In the genomic region with DNA sequence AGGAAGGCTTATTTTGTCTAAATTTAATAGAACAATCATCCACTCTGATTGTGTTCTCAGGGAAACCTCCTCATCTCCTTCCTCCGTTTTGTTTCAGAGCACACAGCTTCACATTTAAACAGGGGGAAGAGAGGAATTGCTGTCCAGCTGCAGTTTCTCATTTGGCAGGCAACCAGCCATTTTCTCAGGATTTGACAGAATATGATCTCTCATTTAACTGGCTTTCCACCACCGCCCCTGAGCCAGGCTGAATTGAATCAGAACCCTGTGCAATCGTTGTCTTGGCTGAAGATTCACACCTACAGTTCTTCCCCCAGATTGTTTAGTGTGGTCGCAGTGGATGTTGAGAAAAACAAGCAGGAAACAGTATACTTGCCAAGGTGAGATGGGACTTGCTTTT, we compare ENCODE assay signal across 11 mouse cellular contexts.
DNase-seq lines count a peak whose midpoint lies in the region; ATAC-seq lines count a peak whose summit lies in the region.
"Had no signal": no experiment of that assay in that cellular context is flagged by ENCODE, and none has a peak within 500 bp of the region (broad histone marks: within the 10 kb centered on the region; RNA-seq: fewer than 3 reads in every experiment).

No protein-coding gene starts in this region.

- peak overlapping the region; percentile 38 for H3K27ac ChIP-seq in heart, embryonic 15.5 days
- H3K27ac ChIP-seq in heart, embryonic 10.5 days, result no peak overlapping the region
- 0 out of 2 replicates have a peak overlapping the region, but pooled peaks have one; percentile 54 for H3K27ac ChIP-seq in neural tube, embryonic 13.5 days (replicated peaks)
- no peak overlapping the region for H3K27ac ChIP-seq in neural tube, embryonic 15.5 days (replicated peaks)
- no peak overlapping the region for H3K27ac ChIP-seq in lung, embryonic 16.5 days (ENCODE audit: low read length)

- no peak for DNase-seq in heart, embryonic 10.5 days (ENCODE audit: low spot score)
- peak; percentile 5 to 6 for DNase-seq in heart, postnatal 36 days
- DNase-seq in spleen, postnatal 36 days (ENCODE audit: low spot score in 2 of 2), result no peak
- DNase-seq: embryo, embryonic 11 days; liver, postnatal 0 days; thymus, adult 18-20 months had no signal

- WGBS in heart, embryonic 15.5 days, result 48% methylated on average over 4 of the region's 4 CpGs
- 70% methylated on average over 4 of the region's 4 CpGs for WGBS in heart, embryonic 10.5 days
- WGBS in neural tube, embryonic 13.5 days, result 70% methylated on average over 4 of the region's 4 CpGs
- 61% methylated on average over 4 of the region's 4 CpGs for WGBS in neural tube, embryonic 15.5 days
- WGBS in lung, embryonic 16.5 days, result 29% methylated on average over 4 of the region's 4 CpGs

- H3K27me3 ChIP-seq in heart, embryonic 15.5 days, result no peaks in the 10 kb centered on the region
- H3K27me3 ChIP-seq in heart, embryonic 10.5 days (ENCODE audit: insufficient read depth, poor library complexity, severe bottlenecking), result no peaks in the 10 kb centered on the region
- no peaks in the 10 kb centered on the region for H3K27me3 ChIP-seq in neural tube, embryonic 13.5 days
- H3K27me3 ChIP-seq in neural tube, embryonic 15.5 days (replicated peaks), result no peaks in the 10 kb centered on the region
- H3K27me3 ChIP-seq in lung, embryonic 16.5 days (ENCODE audit: control insufficient read depth, insufficient read depth, low read depth, low read length), result no peaks in the 10 kb centered on the region

- no peak overlapping the region for H3K9ac ChIP-seq in heart, embryonic 15.5 days
- H3K9ac ChIP-seq in neural tube, embryonic 13.5 days, result no peak overlapping the region
- no peak overlapping the region for H3K9ac ChIP-seq in neural tube, embryonic 15.5 days (replicated peaks)
- H3K9ac ChIP-seq in lung, embryonic 16.5 days (ENCODE audit: low read length), result no peak overlapping the region
- H3K9ac ChIP-seq: liver, postnatal 0 days had no signal

- H3K4me2 ChIP-seq in heart, embryonic 15.5 days, result no peak overlapping the region
- H3K4me2 ChIP-seq in neural tube, embryonic 13.5 days, result no peak overlapping the region
- H3K4me2 ChIP-seq in neural tube, embryonic 15.5 days, result no peak overlapping the region
- H3K4me2 ChIP-seq in lung, embryonic 16.5 days (ENCODE audit: low read depth, low read length), result no peak overlapping the region

- no peak overlapping the region for H3K4me3 ChIP-seq in heart, embryonic 15.5 days
- H3K4me3 ChIP-seq in heart, embryonic 10.5 days, result no peak overlapping the region
- H3K4me3 ChIP-seq in neural tube, embryonic 13.5 days, result no peak overlapping the region
- no peak overlapping the region for H3K4me3 ChIP-seq in neural tube, embryonic 15.5 days (replicated peaks)
- H3K4me3 ChIP-seq in lung, embryonic 16.5 days (ENCODE audit: low read length), result no peak overlapping the region

- no peak for ATAC-seq in heart, embryonic 15.5 days (replicated peaks; ENCODE audit: insufficient number of reproducible peaks, insufficient read depth, low FRiP score, low read depth)
- ATAC-seq in neural tube, embryonic 13.5 days (ENCODE audit: low read depth), result no peak
- no peak for ATAC-seq in neural tube, embryonic 15.5 days (ENCODE audit: low FRiP score)
- peak; percentile 57 for ATAC-seq in lung, embryonic 16.5 days (ENCODE audit: low read depth)
- ATAC-seq: activated CD4-positive, CD25-positive, alpha-beta regulatory T cell, adult 4 months; liver, postnatal 0 days had no signal

- H3K36me3 ChIP-seq in heart, embryonic 15.5 days, result no peaks in the 10 kb centered on the region
- H3K36me3 ChIP-seq in heart, embryonic 10.5 days, result no peaks in the 10 kb centered on the region
- H3K36me3 ChIP-seq in neural tube, embryonic 13.5 days, result no peaks in the 10 kb centered on the region
- no peaks in the 10 kb centered on the region for H3K36me3 ChIP-seq in neural tube, embryonic 15.5 days
- H3K36me3 ChIP-seq in lung, embryonic 16.5 days (ENCODE audit: control insufficient read depth, insufficient read depth, low read length), result no peaks in the 10 kb centered on the region

- intact Hi-C loops in heart, postnatal 36 days (cut with DNase I), result no loop called here

- no peaks in the 10 kb centered on the region for H3K9me3 ChIP-seq in heart, embryonic 15.5 days (replicated peaks)
- no peaks in the 10 kb centered on the region for H3K9me3 ChIP-seq in heart, embryonic 10.5 days
- no peaks in the 10 kb centered on the region for H3K9me3 ChIP-seq in neural tube, embryonic 13.5 days
- H3K9me3 ChIP-seq in neural tube, embryonic 15.5 days (replicated peaks), result no peaks in the 10 kb centered on the region
- H3K9me3 ChIP-seq in lung, embryonic 16.5 days (ENCODE audit: control insufficient read depth, low read length), result no peaks in the 10 kb centered on the region

- H3K4me1 ChIP-seq in heart, embryonic 15.5 days (replicated peaks), result no peaks in the 10 kb centered on the region
- no peaks in the 10 kb centered on the region for H3K4me1 ChIP-seq in heart, embryonic 10.5 days
- H3K4me1 ChIP-seq in neural tube, embryonic 13.5 days (replicated peaks), result peaks cover 7% of the 10 kb centered on the region; the same call in 1 of the 2 replicates
- no peaks in the 10 kb centered on the region for H3K4me1 ChIP-seq in neural tube, embryonic 15.5 days
- H3K4me1 ChIP-seq in lung, embryonic 16.5 days (replicated peaks; ENCODE audit: control insufficient read depth, insufficient read depth, low read length), result peaks cover 3% of the 10 kb centered on the region; the same call in 1 of the 2 replicates

Comparison
In these comparisons a context has a peak if more than half of its experiments do, and no peak if none do; other contexts are left out.
1. H3K27ac ChIP-seq: peak in heart, embryonic 15.5 days (single experiment) and neural tube, embryonic 13.5 days (single experiment); none in heart, embryonic 10.5 days (single experiment), neural tube, embryonic 15.5 days (single experiment) and lung, embryonic 16.5 days (single experiment).
2. DNase-seq: peak in heart, postnatal 36 days (2 of 2); none in heart, embryonic 10.5 days (single experiment) and spleen, postnatal 36 days (0 of 2).